Mouse (Mus musculus) bone marrow, adult 2 months (tissue): ENCODE measurements around the gene Ndufa12.

ENCODE experiments used
- CTCF ChIP-seq: fragments of 200-500 bp; IDR thresholded peaks from 2 replicates; pipeline ENCODE4 v1.5.1; 2011; ENCODE audit warnings: low read length, control low read depth; ENCODE audit not compliant: control insufficient read depth, insufficient read depth
- POLR2A ChIP-seq: fragments of 200-500 bp; IDR thresholded peaks from 2 replicates; pipeline ENCODE4 v1.6.1; 2011; ENCODE audit warnings: low read depth, mild to moderate bottlenecking, control low read depth, low read length, borderline replicate concordance; ENCODE audit not compliant: control insufficient read depth

GRCm38 (mm10) chr10:94165426-94165825 lies 33.1 kb upstream of the Ndufa12 start:
- TF ChIP-seq CTCF (no peak), POLR2A (no peak)
